Mouse (Mus musculus) forebrain, embryonic 11.5 days (tissue): ENCODE data around the gene Bcl9. TPM values are rescaled to one million over a fixed set of nuclear protein-coding genes. Genes with fewer than 3 reads are reported as not detected.

Source experiments
- ATAC-seq: fragments of 200-750 bp; cut with Nextera tagmentation; replicated peaks from 2 replicates; pipeline ENCODE4 v1.8.0; 2017; ENCODE audit warnings: moderate TSS enrichment; ENCODE audit not compliant: low FRiP score
- DNase-seq: peaks from one replicate; pipeline ENCODE4 v3.0.0-alpha.2; 2017; ENCODE audit warnings: low spot score
- H3K27ac ChIP-seq: fragments of 300-500 bp; sonication (generic); 2 replicates; pipeline ENCODE4 v1.5.1; 2014; ENCODE audit warnings: low read depth, low read length
- H3K27me3 ChIP-seq: fragments of 300-500 bp; sonication (generic); 2 replicates; pipeline ENCODE4 v1.6.1; 2014; ENCODE audit warnings: mild to moderate bottlenecking, low read length, mixed read lengths; ENCODE audit not compliant: control insufficient read depth, insufficient read depth
- H3K36me3 ChIP-seq: fragments of 300-500 bp; sonication (generic); 2 replicates; pipeline ENCODE4 v1.6.1; 2014; ENCODE audit warnings: mild to moderate bottlenecking, low read length, moderate library complexity, mixed read lengths; ENCODE audit not compliant: control insufficient read depth, insufficient read depth
- H3K4me1 ChIP-seq: fragments of 300-500 bp; sonication (generic); replicated peaks from 2 replicates; pipeline ENCODE4 v1.6.1; 2014; ENCODE audit warnings: low read length, mixed read lengths; ENCODE audit not compliant: control insufficient read depth, insufficient read depth
- H3K4me2 ChIP-seq: fragments of 300-500 bp; sonication (generic); 2 replicates; pipeline ENCODE4 v1.6.1; 2014; ENCODE audit warnings: low read depth, mild to moderate bottlenecking, low read length, moderate library complexity, mixed read lengths; ENCODE audit not compliant: severe bottlenecking
- H3K4me3 ChIP-seq: fragments of 300-500 bp; sonication (generic); 2 replicates; pipeline ENCODE4 v1.5.1; 2014; ENCODE audit warnings: low read depth, low read length
- H3K9ac ChIP-seq: fragments of 300-500 bp; sonication (generic); 2 replicates; pipeline ENCODE4 v1.6.1; 2014; ENCODE audit warnings: low read length
- H3K9me3 ChIP-seq: fragments of 300-500 bp; sonication (generic); 2 replicates; pipeline ENCODE4 v1.6.1; 2016; ENCODE audit warnings: low read length, mixed read lengths; ENCODE audit not compliant: control insufficient read depth
- WGBS: fragments of 180-500 bp; shearing (Covaris S2); extraction: QIAGEN DNeasy Blood & Tissue Kit; methylation state at CpG from one replicate; pipeline ENCODE4 v1.1.7; 2014; 5-methylcytosine and 5-hydroxymethylcytosine counted together
- polyA plus RNA-seq: library from polyadenylated mRNA; unstranded; fragments of >200 nt; fragmentation: Nextera tagmentation; extraction: Ambion mirVana; gene quantifications from 2 replicates; pipeline ENCODE4 v1.2.1, GENCODE M21; 2014

The Bcl9 gene
- polyA plus RNA-seq, 1 experiment from 2014 or later = 81.8 TPM

- Histone ChIP-seq H3K4me3 (no peak overlapping the region), H3K36me3 (no peaks in the 10 kb centered on the region; the same call in 1 of the 2 replicates), H3K27me3 (no peaks in the 10 kb centered on the region), H3K9me3 (no peaks in the 10 kb centered on the region), H3K4me1 (no peaks in the 10 kb centered on the region), H3K9ac (no peak overlapping the region), H3K4me2 (no peak overlapping the region), H3K27ac (no peak overlapping the region)
- WGBS = 78% methylated on average over 4 of the region's 4 CpGs
- no peak for DNase-seq
- no peak for ATAC-seq
These were observed 130.6 kb downstream of the Bcl9 start for GRCm38 (mm10) chr3:97167126-97167525.

GRCm38 (mm10) chr3:97164477-97164876, 133.2 kb downstream of the Bcl9 start:
- Histone ChIP-seq H3K27me3 (no peaks in the 10 kb centered on the region), H3K9me3 (no peaks in the 10 kb centered on the region), H3K27ac (no peak overlapping the region), H3K4me1 (no peaks in the 10 kb centered on the region), H3K4me3 (no peak overlapping the region), H3K4me2 (no peak overlapping the region), H3K9ac (no peak overlapping the region), H3K36me3 (no peaks in the 10 kb centered on the region; the same call in 1 of the 2 replicates)
- ATAC-seq (no peak), DNase-seq (no peak)
- WGBS = 78% methylated on average over 4 of the region's 4 CpGs

GRCm38 (mm10) chr3:97161773-97162172, 135.9 kb downstream of the Bcl9 start:
- H3K9ac ChIP-seq = no peak overlapping the region
- no peaks in the 10 kb centered on the region; the same call in 1 of the 2 replicates for H3K36me3 ChIP-seq
- no peaks in the 10 kb centered on the region for H3K4me1 ChIP-seq
- no peak for DNase-seq
- H3K27me3 ChIP-seq = no peaks in the 10 kb centered on the region
- H3K4me2 ChIP-seq = no peak overlapping the region
- no peak for ATAC-seq
- H3K9me3 ChIP-seq = no peaks in the 10 kb centered on the region
- H3K4me3 ChIP-seq = no peak overlapping the region
- H3K27ac ChIP-seq = no peak overlapping the region
- 58% methylated on average over 4 of the region's 4 CpGs for WGBS

GRCm38 (mm10) chr3:97160908-97161307, 136.8 kb downstream of the Bcl9 start:
- Histone ChIP-seq H3K9ac (no peak overlapping the region), H3K36me3 (no peaks in the 10 kb centered on the region; the same call in 1 of the 2 replicates), H3K4me1 (no peaks in the 10 kb centered on the region), H3K4me2 (no peak overlapping the region), H3K4me3 (no peak overlapping the region), H3K27ac (no peak overlapping the region), H3K27me3 (no peaks in the 10 kb centered on the region), H3K9me3 (no peaks in the 10 kb centered on the region)
- no peak for DNase-seq
- no peak for ATAC-seq
- 78% methylated on average over 10 of the region's 10 CpGs for WGBS

- DNase-seq = no peak
- no peaks in the 10 kb centered on the region; the same call in 1 of the 2 replicates for H3K36me3 ChIP-seq
- H3K4me1 ChIP-seq = no peaks in the 10 kb centered on the region
- no peaks in the 10 kb centered on the region for H3K9me3 ChIP-seq
- peak overlapping the region; percentile 79; the same call in 1 of the 2 replicates for H3K4me2 ChIP-seq
- ATAC-seq = no peak
- H3K9ac ChIP-seq = no peak overlapping the region
- no peaks in the 10 kb centered on the region for H3K27me3 ChIP-seq
- H3K27ac ChIP-seq = no peak overlapping the region
- peak overlapping the region; percentile 73 for H3K4me3 ChIP-seq
- 86% methylated on average over 2 of the region's 2 CpGs for WGBS
These were observed 137.7 kb downstream of the Bcl9 start for GRCm38 (mm10) chr3:97159986-97160385.

GRCm38 (mm10) chr3:97159509-97159850, 138.2 kb downstream of the Bcl9 start:
- no peak for ATAC-seq

GRCm38 (mm10) chr3:97158611-97159508, 138.9 kb downstream of the Bcl9 start, which contains the start of gene Acp6:
Gene Acp6 (plus strand): TSS chr3:97158777.
- ATAC-seq (peak; percentile 94), DNase-seq (peak; percentile 92)
- Histone ChIP-seq H3K4me3 (peak within 1 kb of the TSS; percentile 73), H3K27me3 (no peaks in the 10 kb centered on the region), H3K27ac (peak within 1 kb of the TSS; percentile 55), H3K9me3 (no peaks in the 10 kb centered on the region), H3K36me3 (no peaks in the 10 kb centered on the region; the same call in 1 of the 2 replicates), H3K9ac (peak within 1 kb of the TSS; percentile 77), H3K4me2 (peak within 1 kb of the TSS; percentile 79), H3K4me1 (no peaks in the 10 kb centered on the region)
- WGBS = under 1% methylated on average over 54 of the region's 54 CpGs

More at GRCm38 (mm10) chr3:97159509-97159850, 138.2 kb downstream of the Bcl9 start:
- H3K4me3 ChIP-seq = peak overlapping the region; percentile 73
- peak overlapping the region; percentile 79 for H3K4me2 ChIP-seq
- 7% methylated on average over 6 of the region's 6 CpGs for WGBS
- H3K36me3 ChIP-seq = no peaks in the 10 kb centered on the region; the same call in 1 of the 2 replicates
- no peaks in the 10 kb centered on the region for H3K9me3 ChIP-seq
- no peaks in the 10 kb centered on the region for H3K27me3 ChIP-seq
- no peaks in the 10 kb centered on the region for H3K4me1 ChIP-seq
- peak overlapping the region; percentile 55; the same call in 1 of the 2 replicates for H3K27ac ChIP-seq
- DNase-seq = no peak
- peak overlapping the region; percentile 77 for H3K9ac ChIP-seq

- Histone ChIP-seq H3K9ac (peak overlapping the region; percentile 50), H3K4me1 (no peaks in the 10 kb centered on the region), H3K9me3 (no peaks in the 10 kb centered on the region), H3K27me3 (no peaks in the 10 kb centered on the region), H3K4me3 (peak overlapping the region; percentile 73), H3K27ac (no peak overlapping the region; the same call in 1 of the 2 replicates), H3K36me3 (no peaks in the 10 kb centered on the region), H3K4me2 (peak overlapping the region; percentile 79)
- peak; percentile 89 for DNase-seq
- ATAC-seq = peak; percentile 62
- 1% methylated on average over 17 of the region's 17 CpGs for WGBS
These were observed 139.6 kb downstream of the Bcl9 start for GRCm38 (mm10) chr3:97157958-97158599.
